Mouse (Mus musculus) kidney, postnatal 0 days (tissue): ENCODE data around the gene Smurf2. TPM values are rescaled to one million over a fixed set of nuclear protein-coding genes. Genes with fewer than 3 reads are reported as not detected.

Source experiments
- ATAC-seq: fragments of 200-750 bp; cut with Nextera tagmentation; replicated peaks from 2 replicates; pipeline ENCODE4 v1.8.0; 2017; ENCODE audit warnings: low read depth, moderate number of reproducible peaks, moderate TSS enrichment, moderate library complexity; ENCODE audit not compliant: low FRiP score
- DNase-seq: peaks from one replicate; pipeline ENCODE4 v3.0.0-alpha.2; 2016; ENCODE audit warnings: low spot score
- H3K27ac ChIP-seq: fragments of 300-500 bp; sonication (generic); 2 replicates; pipeline ENCODE4 v1.5.1; 2014; ENCODE audit warnings: mild to moderate bottlenecking
- H3K27me3 ChIP-seq: fragments of 300-500 bp; sonication (generic); 2 replicates; pipeline ENCODE4 v1.6.1; 2014; ENCODE audit warnings: low read length, mixed read lengths; ENCODE audit not compliant: insufficient read depth
- H3K36me3 ChIP-seq: fragments of 300-500 bp; sonication (generic); 2 replicates; pipeline ENCODE4 v1.6.1; 2014; ENCODE audit warnings: low read length, mixed read lengths; ENCODE audit not compliant: insufficient read depth
- H3K4me1 ChIP-seq: fragments of 300-500 bp; sonication (generic); replicated peaks from 2 replicates; pipeline ENCODE4 v1.6.1; 2014; ENCODE audit warnings: antibody characterized with exemption, low read length, mixed read lengths; ENCODE audit not compliant: insufficient read depth
- H3K4me2 ChIP-seq: fragments of 300-500 bp; sonication (generic); 2 replicates; pipeline ENCODE4 v1.6.1; 2014; ENCODE audit warnings: mild to moderate bottlenecking, low read length, moderate library complexity, mixed read lengths
- H3K4me3 ChIP-seq: fragments of 300-500 bp; sonication (generic); replicated peaks from 2 replicates; pipeline ENCODE4 v1.5.1; 2014; ENCODE audit warnings: low read depth, low read length
- H3K9ac ChIP-seq: fragments of 300-500 bp; sonication (generic); 2 replicates; pipeline ENCODE4 v1.6.1; 2014; ENCODE audit warnings: low read depth, low read length
- H3K9me3 ChIP-seq: fragments of 300-500 bp; sonication (generic); replicated peaks from 2 replicates; pipeline ENCODE4 v1.6.1; 2016; ENCODE audit warnings: low read length, inconsistent platforms, mixed read lengths
- CTCF ChIP-seq: IDR thresholded peaks from 2 replicates; pipeline ENCODE4 v1.5.1; 2016; ENCODE audit warnings: antibody characterized with exemption, low read depth, mild to moderate bottlenecking, moderate library complexity
- WGBS: fragments of 180-500 bp; shearing (Covaris S2); extraction: QIAGEN DNeasy Blood & Tissue Kit; methylation state at CpG from one replicate; pipeline ENCODE4 v1.1.7; 2014; 5-methylcytosine and 5-hydroxymethylcytosine counted together
- polyA plus RNA-seq: library from polyadenylated mRNA; unstranded; fragments of >200 nt; fragmentation: Nextera tagmentation; extraction: Ambion mirVana; gene quantifications from 2 replicates; pipeline ENCODE4 v1.2.1, GENCODE M21; 2015

Gene Smurf2
- polyA plus RNA-seq, 1 experiment from 2014 or later: 12.3 TPM

GRCm38 (mm10) chr11:106959121-106959520 lies 38.6 kb upstream of the Smurf2 start:
- ATAC-seq (no peak), DNase-seq (no peak)
- Histone ChIP-seq H3K9me3 (no peaks in the 10 kb centered on the region), H3K27me3 (no peaks in the 10 kb centered on the region), H3K4me2 (no peak overlapping the region), H3K4me3 (no peak overlapping the region), H3K36me3 (no peaks in the 10 kb centered on the region), H3K9ac (no peak overlapping the region), H3K4me1 (peaks cover 12% of the 10 kb centered on the region), H3K27ac (no peak overlapping the region)
- 88% methylated on average over 5 of the region's 5 CpGs for WGBS
- no peak for TF ChIP-seq CTCF

GRCm38 (mm10) chr11:106958407-106959071 lies 38.0 kb upstream of the Smurf2 start:
- Histone ChIP-seq H3K4me3 (no peak overlapping the region), H3K4me1 (peaks cover 12% of the 10 kb centered on the region), H3K27me3 (no peaks in the 10 kb centered on the region), H3K4me2 (no peak overlapping the region), H3K9ac (no peak overlapping the region), H3K27ac (no peak overlapping the region; the same call in 1 of the 2 replicates), H3K9me3 (no peaks in the 10 kb centered on the region), H3K36me3 (no peaks in the 10 kb centered on the region)
- DNase-seq (no peak), ATAC-seq (no peak)
- TF ChIP-seq CTCF: no peak
- WGBS: 79% methylated on average over 6 of the region's 6 CpGs

- Histone ChIP-seq H3K9me3 (no peaks in the 10 kb centered on the region), H3K4me1 (peaks cover 12% of the 10 kb centered on the region), H3K27ac (peak overlapping the region; percentile 62), H3K27me3 (no peaks in the 10 kb centered on the region), H3K4me3 (no peak overlapping the region), H3K36me3 (no peaks in the 10 kb centered on the region), H3K4me2 (no peak overlapping the region), H3K9ac (no peak overlapping the region)
- ATAC-seq: no peak; the same call in 1 of the 2 replicates
- no peak for TF ChIP-seq CTCF
- peak; percentile 81 for DNase-seq
- WGBS: 62% methylated on average over 12 of the region's 12 CpGs
These were observed 36.9 kb upstream of the Smurf2 start for GRCm38 (mm10) chr11:106957271-106957980.

GRCm38 (mm10) chr11:106954566-106954965 lies 34.1 kb upstream of the Smurf2 start:
- WGBS: 51% methylated on average over 8 of the region's 8 CpGs
- no peak for TF ChIP-seq CTCF
- Histone ChIP-seq H3K4me2 (no peak overlapping the region), H3K27ac (no peak overlapping the region), H3K36me3 (no peaks in the 10 kb centered on the region), H3K9ac (no peak overlapping the region), H3K9me3 (no peaks in the 10 kb centered on the region), H3K27me3 (no peaks in the 10 kb centered on the region), H3K4me3 (no peak overlapping the region), H3K4me1 (0 out of 2 replicates have a peak, but pooled peaks cover 5% of the 10 kb centered on the region)
- DNase-seq (peak; percentile 38), ATAC-seq (no peak)

GRCm38 (mm10) chr11:106954116-106954515 lies 33.6 kb upstream of the Smurf2 start:
- DNase-seq: peak; percentile 76
- TF ChIP-seq CTCF: no peak

GRCm38 (mm10) chr11:106937306-106937705 lies 16.8 kb upstream of the Smurf2 start:
- no peak for ATAC-seq
- 73% methylated on average over 5 of the region's 5 CpGs for WGBS
- Histone ChIP-seq H3K4me2 (no peak overlapping the region), H3K4me1 (no peaks in the 10 kb centered on the region), H3K27me3 (no peaks in the 10 kb centered on the region), H3K27ac (no peak overlapping the region), H3K4me3 (no peak overlapping the region), H3K36me3 (no peaks in the 10 kb centered on the region), H3K9me3 (no peaks in the 10 kb centered on the region), H3K9ac (no peak overlapping the region)
- DNase-seq: no peak
- TF ChIP-seq CTCF: no peak

More at GRCm38 (mm10) chr11:106954116-106954515, 33.6 kb upstream of the Smurf2 start:
- H3K4me1 ChIP-seq: 0 out of 2 replicates have a peak, but pooled peaks cover 5% of the 10 kb centered on the region
- no peak overlapping the region for H3K9ac ChIP-seq
- 59% methylated on average over 9 of the region's 9 CpGs for WGBS
- no peaks in the 10 kb centered on the region for H3K9me3 ChIP-seq
- no peak overlapping the region for H3K4me3 ChIP-seq
- no peaks in the 10 kb centered on the region for H3K36me3 ChIP-seq
- H3K27me3 ChIP-seq: no peaks in the 10 kb centered on the region
- H3K27ac ChIP-seq: no peak overlapping the region
- no peak for ATAC-seq
- 0 out of 2 replicates have a peak overlapping the region, but pooled peaks have one; percentile 0 for H3K4me2 ChIP-seq
